ENCODE assay signal across 15 mouse cellular contexts in genomic region chr5:72122414-72123037, GRCm38 (mm10).
"Had no signal": no experiment of that assay in that cellular context is flagged by ENCODE, and none has a peak within 500 bp of the region (broad histone marks: within the 10 kb centered on the region; RNA-seq: fewer than 3 reads in every experiment).

No protein-coding gene starts in this region.

- H3K4me2 ChIP-seq: limb, embryonic 15.5 days; liver, embryonic 13.5 days; lung, embryonic 15.5 days; neural tube, embryonic 12.5 days had no signal

- ATAC-seq: liver, postnatal 0 days had no signal

- H3K36me3 ChIP-seq: limb, embryonic 15.5 days; liver, embryonic 13.5 days; lung, embryonic 15.5 days; neural tube, embryonic 12.5 days had no signal

- H3K9ac ChIP-seq: limb, embryonic 15.5 days; liver, embryonic 13.5 days; liver, postnatal 0 days; lung, embryonic 15.5 days; neural tube, embryonic 12.5 days had no signal

- H3K9me3 ChIP-seq: limb, embryonic 15.5 days; liver, embryonic 13.5 days; lung, embryonic 15.5 days; neural tube, embryonic 12.5 days had no signal

- H3K4me1 ChIP-seq: limb, embryonic 15.5 days; liver, embryonic 13.5 days; lung, embryonic 15.5 days; neural tube, embryonic 12.5 days had no signal

- H3K27ac ChIP-seq: layer of hippocampus, adult 2 months; limb, embryonic 15.5 days; liver, embryonic 13.5 days; lung, embryonic 15.5 days; macrophage; neural tube, embryonic 12.5 days had no signal

- H3K27me3 ChIP-seq: limb, embryonic 15.5 days; liver, embryonic 13.5 days; lung, embryonic 15.5 days; neural tube, embryonic 12.5 days had no signal

- DNase-seq: kidney, adult 18-20 months; kidney, postnatal 10 days; kidney, postnatal 4 days; liver, embryonic 13.5 days; liver, postnatal 0 days; lung, postnatal 14 days; midbrain, embryonic 14.5 days; right cerebral cortex, postnatal 4 days; spleen, adult 18-20 months; thymus, postnatal 4 days had no signal

- H3K4me3 ChIP-seq: layer of hippocampus, adult 2 months; limb, embryonic 15.5 days; liver, embryonic 13.5 days; lung, embryonic 15.5 days; neural tube, embryonic 12.5 days had no signal
